Mouse (Mus musculus) thymus, postnatal 14 days (tissue): Measurements from ENCODE around the gene Vmn1r129.
"Not testable (repeated sequence)": the region's sequence is repeated elsewhere in the genome, so short reads cannot be mapped to it uniquely, and the experiment has no call there.

ENCODE experiments used
- DNase-seq: peaks from one replicate; pipeline ENCODE4 v3.0.0; 2021

The Vmn1r129 gene

GRCm38 (mm10) chr7:21361191-21361590 lies at the start of gene Vmn1r129:
TSS of gene Vmn1r129 (minus strand) at chr7:21361291.
- DNase-seq, result not testable (repeated sequence)

DNA sequence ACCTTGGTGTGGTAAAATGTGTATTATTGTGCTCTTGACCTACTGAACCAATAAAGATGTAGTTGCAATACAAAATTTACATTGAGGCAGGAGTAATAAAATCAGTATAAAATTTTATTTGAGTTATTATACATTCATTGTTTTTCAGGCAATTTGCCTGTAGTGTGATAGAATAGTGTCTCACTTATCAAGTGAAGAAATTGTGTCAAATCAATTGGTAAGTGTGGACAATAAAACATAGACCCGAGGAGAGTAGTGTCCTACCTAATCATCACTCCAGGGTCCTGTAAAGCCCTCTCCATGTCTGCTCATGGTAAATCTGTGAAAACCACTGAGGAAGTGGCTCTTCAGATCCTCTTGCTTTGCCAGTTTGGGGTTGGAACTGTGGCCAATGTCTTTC lies 12.0 kb downstream of the Vmn1r129 start, which contains the start of gene Vmn1r128:
Gene Vmn1r128, plus strand, starts transcription at position 301 of the 400 bp plus-strand sequence.
- DNase-seq, result not testable (repeated sequence)

DNA sequence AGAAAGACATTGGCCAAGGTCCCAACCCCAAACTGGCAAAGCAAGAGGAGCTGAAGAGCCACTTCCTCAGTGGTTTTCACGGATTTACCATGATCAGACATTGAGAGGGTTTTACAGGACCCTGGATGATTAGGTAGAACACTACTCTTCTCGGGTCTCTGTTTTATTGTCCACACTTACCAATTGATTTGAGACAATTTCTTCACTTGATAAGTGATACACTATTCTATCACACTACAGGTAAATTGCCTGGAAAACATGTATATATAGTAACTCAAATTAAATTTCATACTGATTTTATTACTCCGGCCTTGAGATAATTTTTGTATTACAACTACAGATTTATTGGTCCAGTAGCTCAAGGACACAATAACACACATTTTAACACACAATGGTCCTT lies 41.3 kb downstream of the Vmn1r129 start, which contains the start of gene Vmn1r127:
Gene Vmn1r127, minus strand, starts transcription at position 101 of the 400 bp plus-strand sequence.
- not testable (repeated sequence) for DNase-seq
